Mouse (Mus musculus): ENCODE measurements at regions not wholly inside any gene's neighbourhood (a gene's known extent, or its start where the extent isn't known, plus 50 kb on each side); places are given as distances from the start of the nearest gene placed in this dataset.

DNA sequence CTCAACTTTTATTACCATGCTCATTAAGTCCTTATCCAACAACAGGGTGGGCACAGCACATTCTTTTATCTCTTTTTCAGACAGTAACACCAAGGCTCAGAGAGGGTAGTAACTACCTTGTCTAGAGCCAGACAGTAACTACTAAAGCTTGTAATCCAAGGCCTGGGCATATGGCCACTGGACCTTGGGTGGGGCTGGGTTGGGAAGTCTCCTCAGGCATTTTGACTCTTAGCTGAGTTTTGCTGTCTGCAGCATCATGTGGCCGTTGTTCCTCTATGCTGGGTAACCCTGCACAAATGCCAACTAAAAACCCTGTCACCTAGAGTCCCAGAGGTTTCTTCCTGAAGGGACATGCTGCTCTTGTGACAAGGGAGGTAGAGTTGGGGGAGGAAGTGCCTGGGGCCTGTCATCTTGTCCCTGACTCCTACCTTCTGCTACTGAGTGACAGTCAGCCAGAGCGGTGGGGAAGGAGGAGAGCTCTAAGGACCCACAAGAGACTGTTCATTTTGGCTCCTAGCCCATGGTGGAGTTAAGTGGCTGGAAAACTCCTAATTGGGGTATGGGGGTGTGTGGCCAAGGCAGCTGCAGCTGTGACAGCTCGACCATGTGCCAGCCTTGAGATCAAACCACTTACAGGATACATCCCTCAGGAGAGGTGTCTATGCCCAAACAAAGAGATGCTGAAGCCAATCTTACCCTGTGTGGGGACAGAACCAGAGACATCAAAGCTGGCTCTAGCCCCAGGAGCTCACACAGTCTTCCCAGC lies 170.4 kb downstream of the Trim29 start:
- TF ChIP-seq CTCF (IDR thresholded peaks at IDR 0.05; ENCODE audit: borderline replicate concordance, insufficient read depth, low read depth, low read length) (no peak), POLR2A (IDR thresholded peaks at IDR 0.05; ENCODE audit: borderline replicate concordance, insufficient read depth, low read length) (no peak)

All from cerebellum, adult 2 months (tissue).